Mouse (Mus musculus) ES-Bruce4 (cell line): ENCODE results near the gene Pnmal2. TPM values are rescaled to one million over a fixed set of nuclear protein-coding genes. Genes with fewer than 3 reads are reported as not detected.

Source experiments
- H3K27ac ChIP-seq: 2 replicates; pipeline ENCODE4 v1.5.1; 2012; ENCODE audit warnings: low read length, inconsistent platforms; ENCODE audit not compliant: insufficient read depth
- H3K27me3 ChIP-seq: 2 replicates; pipeline ENCODE4 v1.6.1; 2012; ENCODE audit warnings: mild to moderate bottlenecking, low read length, inconsistent platforms; ENCODE audit not compliant: control insufficient read depth, poor library complexity, insufficient read depth, severe bottlenecking
- H3K36me3 ChIP-seq: 2 replicates; pipeline ENCODE4 v1.6.1; 2012; ENCODE audit warnings: inconsistent platforms, mild to moderate bottlenecking, low read length, moderate library complexity; ENCODE audit not compliant: control insufficient read depth, poor library complexity, insufficient read depth, severe bottlenecking
- H3K4me1 ChIP-seq: one replicate; pipeline ENCODE4 v1.8.1; 2011; ENCODE audit warnings: low read length; ENCODE audit not compliant: control insufficient read depth, insufficient read depth
- H3K4me3 ChIP-seq: 2 replicates; pipeline ENCODE4 v1.5.1; 2011; ENCODE audit warnings: low read depth, mild to moderate bottlenecking, low read length
- H3K9ac ChIP-seq: 2 replicates; pipeline ENCODE4 v1.6.1; 2012; ENCODE audit warnings: low read depth, mild to moderate bottlenecking, inconsistent platforms; ENCODE audit not compliant: poor library complexity, severe bottlenecking
- H3K9me3 ChIP-seq: replicated peaks from 2 replicates; pipeline ENCODE4 v1.6.1; 2012; ENCODE audit warnings: mild to moderate bottlenecking, low read length, inconsistent platforms; ENCODE audit not compliant: control insufficient read depth, poor library complexity, insufficient read depth, severe bottlenecking
- CTCF ChIP-seq: IDR thresholded peaks from one replicate; pipeline ENCODE4 v1.8.1; 2011; ENCODE audit warnings: low read depth, low read length
- EP300 ChIP-seq: IDR thresholded peaks from 2 replicates; pipeline ENCODE4 v1.6.1; 2011; ENCODE audit warnings: low read depth, low read length; ENCODE audit not compliant: insufficient read depth
- POLR2A ChIP-seq: IDR thresholded peaks from one replicate; pipeline ENCODE4 v1.8.1; 2011; ENCODE audit warnings: low read length; ENCODE audit not compliant: insufficient read depth
- polyA plus RNA-seq: library from polyadenylated mRNA; stranded (reverse); fragments of >200 nt; gene quantifications from 2 replicates; pipeline ENCODE4 v1.2.4, GENCODE M21; 2011; ENCODE audit warnings: low read depth; ENCODE audit not compliant: missing spikeins, insufficient read depth, insufficient read length

The Pnmal2 gene
- polyA plus RNA-seq, 1 experiment = 1.5 TPM

- H3K9ac ChIP-seq = no peak overlapping the region
- peaks cover 4% of the 10 kb centered on the region for H3K4me1 ChIP-seq
- peaks cover 17% of the 10 kb centered on the region for H3K36me3 ChIP-seq
- H3K9me3 ChIP-seq = no peaks in the 10 kb centered on the region
- no peaks in the 10 kb centered on the region for H3K27me3 ChIP-seq
- H3K4me3 ChIP-seq = no peak overlapping the region
- H3K27ac ChIP-seq = no peak overlapping the region
- TF ChIP-seq EP300 (no peak), POLR2A (no peak), CTCF (no peak)
These were observed 24.9 kb upstream of the Pnmal2 start for GRCm38 (mm10) chr7:16919395-16920149.

GRCm38 (mm10) chr7:16920150-16920579, 24.3 kb upstream of the Pnmal2 start:
- Histone ChIP-seq H3K4me3 (no peak overlapping the region), H3K9me3 (no peaks in the 10 kb centered on the region), H3K27ac (no peak overlapping the region), H3K9ac (no peak overlapping the region), H3K36me3 (peaks cover 17% of the 10 kb centered on the region), H3K4me1 (peaks cover 4% of the 10 kb centered on the region), H3K27me3 (no peaks in the 10 kb centered on the region)
- TF ChIP-seq EP300 (no peak), CTCF (no peak)

- TF ChIP-seq CTCF (no peak), POLR2A (no peak), EP300 (no peak)
- peaks cover 4% of the 10 kb centered on the region for H3K4me1 ChIP-seq
- no peak overlapping the region for H3K4me3 ChIP-seq
- H3K9me3 ChIP-seq = no peaks in the 10 kb centered on the region
- H3K27ac ChIP-seq = no peak overlapping the region
- H3K36me3 ChIP-seq = peaks cover 13% of the 10 kb centered on the region
- no peaks in the 10 kb centered on the region for H3K27me3 ChIP-seq
- no peak overlapping the region for H3K9ac ChIP-seq
These were observed 23.4 kb upstream of the Pnmal2 start for GRCm38 (mm10) chr7:16920818-16921791.

- TF ChIP-seq CTCF (no peak), EP300 (no peak), POLR2A (no peak)
- Histone ChIP-seq H3K27me3 (no peaks in the 10 kb centered on the region), H3K4me3 (no peak overlapping the region), H3K4me1 (peaks cover 4% of the 10 kb centered on the region), H3K9ac (no peak overlapping the region), H3K9me3 (no peaks in the 10 kb centered on the region), H3K36me3 (peaks cover 11% of the 10 kb centered on the region), H3K27ac (no peak overlapping the region)
These were observed 22.6 kb upstream of the Pnmal2 start for GRCm38 (mm10) chr7:16921881-16922335.

GRCm38 (mm10) chr7:16922360-16922973, 22.0 kb upstream of the Pnmal2 start:
- peak overlapping the region; percentile 97 for H3K9ac ChIP-seq

More at GRCm38 (mm10) chr7:16922360-16922973, 22.0 kb upstream of the Pnmal2 start:
- Histone ChIP-seq H3K27me3 (no peaks in the 10 kb centered on the region), H3K36me3 (peaks cover 5% of the 10 kb centered on the region), H3K4me3 (peak overlapping the region; percentile 94), H3K27ac (no peak overlapping the region), H3K4me1 (peaks cover 4% of the 10 kb centered on the region), H3K9me3 (no peaks in the 10 kb centered on the region)
- no peak for TF ChIP-seq POLR2A
- TF ChIP-seq EP300 = no peak
- no peak for TF ChIP-seq CTCF
